Mouse (Mus musculus) Patski (cell line): ENCODE results near the gene Gm5152. TPM values are rescaled to one million over a fixed set of nuclear protein-coding genes. Genes with fewer than 3 reads are reported as not detected.
"Not testable (repeated sequence)": the region's sequence is repeated elsewhere in the genome, so short reads cannot be mapped to it uniquely, and the experiment has no call there.

ENCODE experiments used
- ATAC-seq: fragments of 100-300 bp; one replicate; pipeline ENCODE4 v1.8.0; 2021
- CTCF ChIA-PET: fragments of 350-600 bp; sonication (Branson Sonifier 250); formaldehyde crosslinking; loops from one replicate; lab custom pipeline; 2022; ENCODE audit warnings: inconsistent platforms; lab: Charles Lee
- POLR2A ChIA-PET: fragments of 350-600 bp; sonication (Branson Sonifier 250); formaldehyde crosslinking; loops from one replicate; lab custom pipeline; 2022; ENCODE audit warnings: antibody characterized with exemption, inconsistent platforms; lab: Charles Lee
- DNase-seq: peaks from one replicate; pipeline ENCODE4 v3.0.0-alpha.2; 2011; ENCODE audit warnings: low read depth, low spot score
- H3K27me3 ChIP-seq: fragments of 371-371 bp; one replicate; pipeline ENCODE4 v1.5.1; 2021
- CTCF ChIP-seq: fragments of 100-300 bp; IDR thresholded peaks from one replicate; pipeline ENCODE4 v1.5.1; 2021
- in situ Hi-C: fragments of 300-500 bp; cut with MboI; formaldehyde crosslinking; loops from 3 replicates; pipeline ENCODE4 v1.11.1; 2018; ENCODE audit warnings: low pct_unique_long_range_greater_than_20kb, mixed read lengths
- polyA plus RNA-seq: library from polyadenylated mRNA; unstranded; gene quantifications from one replicate; pipeline ENCODE4 v1.2.3, GENCODE M21; 2021

Gm5152 gene
- not detected for polyA plus RNA-seq

- CTCF ChIA-PET, in situ Hi-C loops, ATAC-seq, DNase-seq, POLR2A ChIA-PET, H3K27me3 ChIP-seq: not testable (repeated sequence)
Measured at GRCm38 (mm10) chr5:10246426-10246825, at the start of gene Gm5152. Gene Gm5152, minus strand, starts transcription at chr5:10246526.

DNA sequence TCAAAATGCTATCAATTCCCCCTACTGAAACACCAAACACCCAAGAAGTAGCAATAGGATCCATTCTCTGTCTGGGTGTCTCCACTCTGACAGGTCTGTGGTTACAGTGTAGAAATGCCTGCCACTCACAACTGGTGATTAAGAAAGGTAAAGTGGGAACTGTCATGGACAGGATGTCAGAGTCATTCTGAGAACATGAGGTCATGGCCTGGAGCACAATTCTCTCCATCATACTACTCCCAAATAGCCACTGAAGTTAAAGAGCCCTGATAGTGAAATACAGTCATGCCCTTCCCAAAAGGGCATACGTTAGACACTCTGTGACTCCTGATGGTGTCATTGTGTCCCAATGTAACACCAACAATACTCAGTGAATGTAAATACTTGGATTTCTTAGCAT, 8.4 kb upstream of the Gm5152 start:
- CTCF ChIA-PET, in situ Hi-C loops, POLR2A ChIA-PET, ATAC-seq, H3K27me3 ChIP-seq, DNase-seq: not testable (repeated sequence)

GRCm38 (mm10) chr5:10245770-10246169, 556 bp downstream of the Gm5152 start:
- ATAC-seq, in situ Hi-C loops, POLR2A ChIA-PET, CTCF ChIA-PET, H3K27me3 ChIP-seq, DNase-seq: not testable (repeated sequence)

DNA sequence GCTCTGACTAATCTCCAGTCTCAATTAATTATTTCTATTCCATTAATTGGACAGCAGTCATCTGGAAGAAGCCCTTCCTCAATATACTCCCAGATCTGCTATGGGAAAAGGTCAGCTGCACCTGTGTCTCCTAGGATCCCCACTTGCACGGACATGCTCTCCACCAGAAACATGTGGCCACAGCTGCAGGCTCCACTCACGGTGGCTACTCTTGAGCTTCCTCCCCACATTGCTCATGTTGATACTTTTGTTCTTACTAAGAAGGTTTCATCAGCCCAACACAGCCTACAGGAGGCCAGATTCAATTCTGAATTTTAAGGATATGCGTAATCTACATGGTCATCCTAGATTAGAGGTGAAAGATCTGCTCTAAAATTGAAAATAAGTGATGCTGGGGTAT, 5.9 kb downstream of the Gm5152 start:
- POLR2A ChIA-PET, CTCF ChIA-PET, H3K27me3 ChIP-seq, in situ Hi-C loops, ATAC-seq, DNase-seq: not testable (repeated sequence)

GRCm38 (mm10) chr5:10220317-10220716, 26.0 kb downstream of the Gm5152 start:
- CTCF ChIA-PET: no interaction called here
- POLR2A ChIA-PET: no interaction called here
- no peak for TF ChIP-seq CTCF
- ATAC-seq (no peak), DNase-seq (no peak)
- H3K27me3 ChIP-seq: no peaks in the 10 kb centered on the region
- in situ Hi-C loops: no loop called here

DNA sequence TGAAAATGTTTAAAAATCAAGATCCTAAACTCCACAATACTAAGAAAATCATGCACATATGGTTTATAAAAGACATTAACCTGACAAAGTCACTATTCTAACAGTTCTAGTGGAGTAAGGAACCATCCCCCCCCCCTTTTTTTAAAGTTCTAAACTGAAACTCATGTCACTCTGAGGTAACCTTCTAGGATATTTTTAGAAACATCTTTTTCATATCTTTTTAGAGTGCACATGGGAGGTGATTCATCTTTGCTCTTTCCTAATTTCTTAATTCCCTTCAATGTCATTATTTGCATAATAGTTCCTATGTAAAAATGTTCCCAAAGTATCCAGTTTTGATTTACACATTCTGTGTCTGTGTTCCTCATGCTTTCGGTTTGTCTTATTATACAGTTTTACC, 43.3 kb downstream of the Gm5152 start:
- in situ Hi-C loops: no loop called here
- CTCF ChIA-PET: no interaction called here
- DNase-seq (no peak), ATAC-seq (no peak)
- POLR2A ChIA-PET: no interaction called here
- H3K27me3 ChIP-seq: no peaks in the 10 kb centered on the region
- no peak for TF ChIP-seq CTCF

DNA sequence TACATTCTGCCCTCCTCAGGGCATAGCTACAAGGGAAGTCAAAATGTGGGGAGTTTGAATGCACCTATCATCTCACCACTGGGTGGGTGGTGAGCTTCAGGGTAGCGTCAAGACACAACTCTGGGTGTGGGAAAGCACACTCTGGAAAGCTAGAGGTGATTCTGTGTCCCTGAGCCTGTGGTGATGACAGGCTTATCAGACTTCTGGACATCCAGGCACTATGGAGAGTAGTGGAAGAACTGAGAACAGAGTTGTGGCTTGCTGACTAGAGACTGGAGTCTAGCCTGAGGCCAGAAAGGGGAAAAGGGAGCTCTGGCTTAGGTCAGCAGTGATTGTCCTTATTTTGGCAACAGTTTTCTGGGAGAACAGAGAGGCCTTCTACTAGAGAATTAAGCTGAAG, 49.4 kb downstream of the Gm5152 start:
- POLR2A ChIA-PET: no interaction called here
- DNase-seq: no peak
- no peak for ATAC-seq
- CTCF ChIA-PET: interaction anchor here (1.1 kb wide), 1 partner anchor 14 kb away, joined by 3 read pairs; no protein-coding TSS in a partner anchor
- in situ Hi-C loops: no loop called here
- no peaks in the 10 kb centered on the region for H3K27me3 ChIP-seq
- TF ChIP-seq CTCF: no peak
